Mouse (Mus musculus) thymus, postnatal 0 days (tissue): ENCODE results near the gene Gfm2. TPM values are rescaled to one million over a fixed set of nuclear protein-coding genes. Genes with fewer than 3 reads are reported as not detected.
A peak's percentile ranks its signal among the peaks of the same experiment; 100 is the strongest.

Experiments used
- DNase-seq: peaks from one replicate; pipeline ENCODE4 v3.0.0-alpha.2; 2015; ENCODE audit warnings: low spot score
- polyA plus RNA-seq: library from polyadenylated mRNA; unstranded; fragments of >200 nt; fragmentation: Nextera tagmentation; extraction: Ambion mirVana; gene quantifications from 2 replicates; pipeline ENCODE4 v1.2.1, GENCODE M21; 2015

Gene Gfm2
- polyA plus RNA-seq, 1 experiment from 2014 or later = 23.2 TPM

DNA sequence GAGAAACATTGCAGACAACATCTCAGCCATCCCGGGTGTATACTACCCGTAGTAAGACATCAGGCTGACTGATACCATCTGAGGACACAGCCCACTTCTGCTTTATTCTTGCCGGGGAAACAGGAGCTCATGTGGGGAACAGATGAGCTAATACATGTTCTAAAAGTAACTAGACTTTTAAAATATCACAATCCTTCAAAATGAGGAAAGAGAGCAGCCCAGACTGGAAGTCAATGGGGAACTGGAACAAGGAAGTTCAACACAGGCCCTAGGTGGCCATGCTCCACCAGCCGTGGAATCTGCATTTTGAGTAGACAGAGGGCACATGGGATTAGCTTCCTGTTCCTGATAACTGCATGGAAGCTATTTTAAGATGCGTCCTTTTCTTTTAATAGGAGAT is 50.0 kb downstream of the Gfm2 start:
- DNase-seq = no peak

DNA sequence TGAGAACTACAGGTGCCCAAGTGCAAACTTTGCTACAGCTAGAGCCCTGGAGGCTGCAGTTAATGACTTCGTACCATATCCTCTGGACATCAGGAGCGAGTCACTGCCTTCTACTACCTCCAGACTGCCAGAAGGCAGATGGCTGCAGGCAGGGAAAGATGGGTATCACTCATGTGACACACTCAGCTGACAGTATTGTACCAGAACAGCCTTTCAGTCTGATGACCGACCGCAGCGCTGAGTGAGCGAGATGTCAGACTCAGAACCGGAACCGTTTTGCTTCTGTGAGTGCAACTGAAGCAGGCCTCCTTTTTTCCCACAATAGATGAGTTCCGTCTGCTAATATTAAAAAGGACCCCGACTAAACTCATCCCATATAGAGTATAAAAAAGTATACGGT is 54.9 kb downstream of the Gfm2 start:
- DNase-seq = no peak

DNA sequence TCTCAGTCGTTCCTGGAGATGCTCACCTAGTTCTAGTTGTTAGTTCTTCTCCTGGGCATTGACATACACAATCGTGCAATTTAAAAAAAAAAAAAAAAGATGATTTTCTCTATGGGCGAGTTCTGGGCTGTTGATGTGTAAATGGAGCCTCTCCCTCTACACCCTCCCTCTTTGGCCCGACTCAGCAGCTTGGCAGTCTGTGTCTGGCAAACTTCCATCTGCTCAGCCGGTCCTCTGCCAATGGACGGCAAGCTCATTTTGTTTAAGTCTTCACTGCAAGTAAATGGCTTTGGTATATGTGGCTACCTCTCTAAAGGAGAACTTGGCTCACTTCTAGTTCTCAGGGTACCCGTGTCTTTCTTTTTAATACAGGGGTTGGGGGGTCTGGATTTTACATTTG is 55.7 kb downstream of the Gfm2 start:
- no peak for DNase-seq

DNA sequence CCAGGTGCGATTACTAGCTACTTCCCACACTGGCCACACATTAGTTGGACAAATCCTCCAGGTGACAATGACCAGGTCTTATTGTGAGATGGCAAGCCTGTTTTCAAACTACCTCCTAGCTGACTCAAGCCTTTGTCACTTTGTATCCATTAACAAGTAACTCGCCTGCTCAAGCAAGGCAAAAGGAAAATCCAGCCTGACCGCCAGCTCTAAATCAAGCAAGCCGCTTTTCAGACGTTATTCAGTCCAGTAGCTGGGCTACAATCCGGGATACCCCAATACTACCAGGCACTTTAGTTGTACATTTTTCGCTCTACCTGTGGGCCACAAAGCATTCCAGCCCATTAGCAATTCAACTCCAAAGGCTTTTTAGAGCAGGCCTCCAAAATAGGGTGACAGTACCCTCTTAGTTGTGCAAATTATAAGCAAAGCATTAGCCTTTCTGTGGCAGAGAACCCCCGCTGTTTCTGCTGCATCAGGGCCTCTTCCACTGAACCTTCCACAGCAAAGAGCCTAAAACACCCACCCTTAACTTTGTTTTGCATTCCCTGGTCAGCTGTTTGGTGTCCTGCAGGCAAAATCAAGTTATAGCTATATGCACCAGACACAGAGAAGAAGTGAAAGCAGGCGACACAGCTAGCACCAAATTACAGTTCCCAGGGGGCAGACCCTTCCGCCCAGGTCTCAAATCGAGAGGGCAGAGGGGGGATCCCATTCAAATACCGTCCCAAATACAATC is 58.6 kb downstream of the Gfm2 start:
- DNase-seq = no peak

DNA sequence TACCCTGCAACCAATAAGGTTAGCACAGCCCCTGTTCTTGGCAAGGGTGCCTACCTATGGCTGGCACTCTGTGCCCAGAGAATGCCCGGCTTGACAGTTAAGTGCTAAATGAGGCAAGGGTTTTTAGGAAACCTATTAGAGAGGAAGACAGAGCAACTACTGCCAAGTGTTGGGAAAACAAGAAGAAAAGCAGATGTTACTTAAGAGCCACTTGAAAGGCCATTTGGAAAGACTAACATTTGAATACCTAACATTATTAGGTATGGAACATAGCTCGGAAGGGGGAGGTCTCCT is 59.1 kb downstream of the Gfm2 start:
- no peak for DNase-seq

DNA sequence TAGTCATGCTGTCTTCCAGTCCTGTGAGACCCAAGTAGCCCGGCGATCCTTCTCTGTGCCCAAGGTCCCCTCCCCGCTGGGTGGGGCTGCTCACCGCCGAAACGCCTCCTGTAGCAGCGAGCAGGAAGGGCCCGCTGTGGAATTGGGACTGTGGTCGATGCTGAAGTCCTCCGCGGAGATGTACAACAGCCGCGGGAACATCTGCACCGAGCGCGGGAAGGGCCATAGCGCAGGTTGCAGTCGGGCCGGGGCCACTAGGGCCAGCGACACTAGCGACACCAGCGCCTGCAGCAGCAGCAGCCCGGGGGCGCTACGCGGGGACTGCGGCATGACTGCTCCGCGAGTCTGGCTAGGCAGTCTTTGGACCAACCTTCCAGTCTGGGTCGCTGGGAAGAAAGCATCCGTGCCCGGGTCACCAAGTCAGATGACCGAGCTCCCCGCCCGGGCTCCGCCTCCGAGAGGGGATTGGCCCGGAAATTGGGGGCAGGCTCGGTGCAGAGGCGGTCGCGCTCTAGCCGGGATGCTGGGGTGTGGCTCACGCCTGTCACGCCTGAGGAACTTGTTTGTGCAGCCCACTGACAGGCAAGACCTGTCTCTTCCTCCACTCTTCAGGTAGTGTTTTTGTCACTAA is 60.3 kb downstream of the Gfm2 start, which contains the start of gene Hexb:
Hexb (minus strand) TSS at position 426 of the 631 bp plus-strand sequence.
- DNase-seq = peak; percentile 88

DNA sequence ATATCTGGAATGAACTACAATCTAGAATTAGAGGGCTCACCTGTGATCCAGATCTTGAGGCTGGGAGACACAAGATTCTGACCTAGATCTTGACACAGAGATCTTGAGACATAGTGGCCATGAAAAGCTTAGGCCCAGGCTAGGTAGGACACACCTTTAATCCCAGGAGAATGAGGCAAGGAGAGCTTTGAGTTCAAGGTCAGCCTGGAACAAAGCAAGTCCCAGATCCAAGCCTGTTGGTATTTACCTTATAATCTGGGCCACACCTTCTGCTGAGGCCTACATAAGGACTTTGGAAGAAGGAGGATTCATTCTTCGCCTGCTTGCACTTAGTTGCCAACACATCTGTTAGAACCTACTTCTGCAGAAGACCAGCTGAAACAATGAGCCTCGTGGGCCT is 61.4 kb downstream of the Gfm2 start:
- no peak for DNase-seq

DNA sequence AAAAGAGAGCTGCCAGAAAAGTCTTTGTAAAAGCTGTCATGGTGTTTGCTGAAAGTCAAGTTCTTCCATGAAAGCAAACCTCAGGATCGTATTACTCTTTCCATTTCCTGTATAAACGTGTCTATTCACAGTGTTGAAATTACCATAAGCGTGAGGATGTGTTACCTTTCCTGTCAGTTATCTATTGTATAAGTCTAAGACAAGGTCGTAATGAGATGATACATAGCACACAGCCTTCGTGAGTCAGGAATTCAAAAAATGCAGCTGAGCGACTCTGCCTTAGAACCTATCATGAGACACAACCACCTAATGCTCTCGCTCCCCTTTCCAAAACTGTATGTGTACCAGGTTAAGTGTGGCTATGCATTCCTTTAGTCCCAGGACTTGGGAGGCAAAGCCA is 63.3 kb downstream of the Gfm2 start:
- DNase-seq = no peak

DNA sequence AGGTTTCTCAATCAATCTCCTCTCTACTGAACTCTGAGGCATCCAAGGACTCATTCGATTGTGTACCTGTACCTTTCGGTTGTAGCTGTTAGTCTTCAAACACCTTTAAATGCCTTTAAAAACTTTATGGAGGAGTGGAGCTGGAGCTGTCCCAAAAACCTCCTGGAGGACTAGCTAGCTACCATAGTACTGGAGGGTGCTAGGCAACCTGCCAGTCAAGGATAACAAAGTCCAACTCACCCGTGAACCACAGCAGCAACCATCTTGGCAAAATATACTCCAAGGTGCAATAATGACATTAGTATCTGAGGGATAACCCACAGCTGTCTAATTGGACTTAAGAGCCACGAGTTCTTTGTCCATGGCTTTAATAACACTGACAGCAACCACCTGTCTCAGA is 64.2 kb downstream of the Gfm2 start:
- no peak for DNase-seq

DNA sequence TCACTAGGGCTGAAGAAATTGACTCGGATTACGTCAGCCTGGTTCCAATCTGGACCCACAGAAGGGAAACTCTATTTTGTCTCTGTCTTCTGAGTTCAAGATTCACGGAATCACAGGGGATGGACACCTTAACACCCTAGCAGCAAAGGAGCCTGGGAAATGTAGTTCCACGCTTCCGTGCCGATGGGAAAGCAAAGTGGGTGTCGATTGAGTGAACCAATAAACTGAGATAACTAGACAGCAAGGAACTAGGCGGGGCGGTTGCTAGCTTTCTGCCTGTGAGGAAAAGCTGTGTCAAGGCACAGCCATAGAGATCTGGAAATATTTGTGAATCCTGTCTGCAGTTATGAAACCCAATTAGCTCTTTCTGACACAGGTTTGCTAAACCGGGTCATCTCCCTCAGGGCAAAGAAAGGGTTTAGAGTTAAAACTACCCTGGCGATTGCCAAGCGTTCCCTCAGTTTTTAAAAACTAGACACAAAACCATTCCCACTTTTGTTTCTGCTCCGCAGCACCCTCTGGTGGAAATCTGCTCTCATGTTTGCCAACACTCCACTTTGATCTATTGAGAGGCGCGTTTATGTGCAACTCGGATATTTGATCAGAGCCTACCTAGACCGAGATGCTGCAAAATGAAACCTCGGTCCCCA is 67.4 kb downstream of the Gfm2 start:
- DNase-seq = peak; percentile 83

DNA sequence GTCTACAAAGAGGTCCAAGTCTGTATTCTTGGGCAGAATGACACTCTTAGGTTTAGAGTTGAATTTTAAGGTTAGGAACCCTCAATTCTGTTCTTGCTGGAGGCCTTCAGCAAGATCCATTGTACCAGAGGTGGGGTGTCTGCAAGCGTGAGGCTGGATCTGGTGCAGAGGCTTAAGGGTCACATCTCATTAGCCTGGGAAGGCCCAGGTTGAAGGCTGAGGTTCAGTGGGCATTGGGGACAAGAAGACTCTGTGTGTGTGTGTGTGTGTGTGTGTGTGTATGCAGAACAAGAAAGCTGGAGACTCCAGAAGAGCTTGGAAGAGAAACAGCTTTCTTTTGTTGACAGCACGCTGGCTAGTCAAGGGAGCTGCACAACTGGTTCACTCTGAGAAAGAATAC is 68.3 kb downstream of the Gfm2 start:
- no peak for DNase-seq

DNA sequence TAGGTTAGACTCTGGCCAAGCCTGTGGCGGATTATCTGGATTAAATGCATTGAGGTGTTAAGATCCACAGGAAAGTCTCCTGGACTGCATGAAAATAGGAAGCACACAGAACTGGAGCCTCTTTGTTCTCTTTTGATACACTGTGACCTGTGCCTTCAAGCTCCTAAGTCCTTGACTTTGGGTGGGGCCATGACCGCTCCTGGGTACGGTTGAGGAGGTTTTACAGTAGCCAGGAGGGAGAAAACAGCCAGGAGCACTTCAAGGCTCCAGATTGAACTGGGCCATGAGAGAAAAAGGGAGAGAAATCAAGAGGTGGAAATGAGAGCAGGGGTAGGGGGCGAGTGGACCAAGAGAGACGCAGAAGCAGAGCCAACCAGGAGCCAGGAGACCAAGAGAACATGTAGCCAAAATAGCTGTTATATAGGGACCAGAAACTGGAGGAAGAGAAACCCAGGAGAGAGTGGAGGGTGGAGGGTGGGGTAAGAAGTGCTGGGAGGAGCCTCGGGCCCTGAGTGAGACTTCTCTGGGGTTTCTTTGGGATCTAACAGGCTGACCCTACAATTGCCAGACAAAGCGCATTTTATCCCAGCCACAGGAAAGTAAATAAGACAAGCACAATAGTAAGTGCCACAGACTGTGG is 69.9 kb downstream of the Gfm2 start:
- no peak for DNase-seq

DNA sequence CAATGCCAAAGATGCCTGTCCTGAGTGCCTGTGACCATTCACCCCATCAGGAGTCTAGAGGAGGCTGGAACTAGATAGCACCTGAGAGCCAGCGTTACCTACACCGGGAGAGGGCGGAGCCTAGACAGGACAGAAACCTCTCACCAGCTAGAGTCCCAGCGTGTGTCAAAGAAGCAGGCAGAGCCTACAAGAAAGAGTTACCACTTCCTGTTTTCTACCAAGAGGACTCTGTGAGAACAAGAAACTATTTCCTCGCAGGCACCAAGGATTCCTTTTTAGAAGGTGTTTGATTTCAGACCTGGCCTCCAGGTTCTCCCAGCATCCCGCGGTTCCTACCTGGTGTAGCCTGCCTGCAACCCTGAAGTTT is 70.4 kb downstream of the Gfm2 start:
- DNase-seq = peak; percentile 88

DNA sequence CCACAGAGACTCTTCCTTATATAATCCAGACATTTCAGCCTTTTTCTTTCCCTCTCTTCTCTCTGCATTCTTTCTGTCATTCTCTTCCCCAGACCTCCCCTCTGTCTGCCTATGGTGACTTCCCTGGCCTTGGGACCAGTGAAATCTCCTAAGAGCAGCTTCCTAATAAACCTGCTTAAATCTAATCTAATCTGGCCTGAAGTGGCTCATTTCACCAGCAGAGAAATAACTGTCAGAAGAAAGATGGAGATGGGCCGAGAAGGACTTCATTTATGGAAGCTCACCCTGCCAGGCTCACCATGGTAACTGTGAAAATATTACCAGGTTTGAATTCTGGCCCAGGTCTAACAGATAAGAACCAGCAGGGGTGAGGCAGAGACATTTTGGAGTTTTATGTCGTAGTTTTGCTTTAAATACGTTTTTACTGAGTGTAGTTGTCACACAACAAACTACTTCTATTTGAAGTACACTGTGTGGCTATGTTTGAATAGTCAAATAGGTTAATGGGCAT is 70.8 kb downstream of the Gfm2 start:
- peak; percentile 15 for DNase-seq

DNA sequence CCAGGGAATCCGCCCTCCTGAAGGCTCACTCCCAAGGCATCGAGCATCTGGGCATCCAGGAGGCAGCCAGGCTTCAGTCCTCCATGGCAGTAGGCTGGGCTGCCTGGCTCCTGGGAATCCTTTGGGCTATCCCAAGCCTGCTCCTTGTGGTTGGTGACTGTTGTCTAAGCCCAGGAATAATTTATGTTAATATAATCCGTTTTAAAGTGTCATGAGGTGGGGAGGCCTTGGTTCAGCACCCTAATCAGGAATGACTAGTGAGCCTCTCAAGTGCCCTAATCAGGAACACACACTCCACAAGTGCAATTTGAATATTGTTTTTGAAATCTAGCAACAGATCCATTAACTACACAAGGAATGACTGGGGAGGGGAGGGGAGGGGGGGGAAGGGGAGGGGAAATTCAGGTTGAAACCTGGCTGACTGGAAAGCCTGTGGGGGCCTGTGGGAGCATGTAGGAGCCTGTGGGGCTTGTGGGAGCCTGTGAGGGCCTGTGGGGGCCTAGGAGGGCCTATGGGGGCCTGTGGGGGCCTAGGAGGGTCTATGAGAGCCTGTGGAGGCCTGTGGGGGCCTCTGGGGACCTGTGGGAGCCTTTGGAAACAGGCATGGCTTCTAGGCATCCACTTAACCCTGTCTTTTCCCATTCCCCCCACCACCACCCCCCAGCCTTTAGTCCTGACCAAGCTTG is 77.0 kb downstream of the Gfm2 start:
- no peak for DNase-seq

DNA sequence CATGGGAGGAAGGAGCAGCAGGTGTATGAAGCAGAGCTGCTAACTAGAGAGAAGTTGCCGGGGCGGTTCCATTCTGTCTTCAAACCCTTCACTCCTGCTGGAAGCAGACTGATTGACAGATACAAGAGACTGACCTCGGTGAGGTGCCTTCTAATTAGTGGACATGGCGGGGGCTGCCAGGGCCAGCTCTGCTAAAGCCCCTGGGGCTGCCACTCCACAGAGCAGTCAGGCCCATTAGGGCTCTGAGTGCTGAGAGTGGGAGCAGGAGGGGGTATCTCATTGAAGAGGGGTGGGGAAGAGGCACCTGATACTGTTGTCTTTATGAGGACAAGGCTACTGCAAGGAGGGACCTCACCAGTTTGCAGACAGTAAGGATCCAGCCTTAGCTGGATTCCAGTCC is 77.8 kb downstream of the Gfm2 start:
- DNase-seq = no peak

DNA sequence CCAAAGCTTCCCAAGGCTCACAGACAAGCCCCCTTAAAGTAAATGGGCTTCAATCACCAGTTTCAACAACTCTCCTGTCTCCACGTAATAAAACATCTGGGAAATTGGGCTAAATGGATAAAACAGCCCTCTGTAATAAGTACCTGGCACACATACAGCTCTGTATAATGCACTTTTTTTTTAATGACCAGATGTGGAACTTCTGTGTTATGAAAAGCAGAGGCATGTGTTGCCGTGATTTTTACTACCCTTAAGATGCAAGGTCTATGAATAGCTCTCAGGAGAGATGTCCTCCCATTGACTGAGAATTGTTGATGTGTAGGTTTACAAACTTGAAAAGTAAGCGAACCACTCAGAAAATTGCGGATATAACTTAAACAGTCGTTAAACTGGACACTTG is 78.5 kb downstream of the Gfm2 start:
- DNase-seq = no peak

DNA sequence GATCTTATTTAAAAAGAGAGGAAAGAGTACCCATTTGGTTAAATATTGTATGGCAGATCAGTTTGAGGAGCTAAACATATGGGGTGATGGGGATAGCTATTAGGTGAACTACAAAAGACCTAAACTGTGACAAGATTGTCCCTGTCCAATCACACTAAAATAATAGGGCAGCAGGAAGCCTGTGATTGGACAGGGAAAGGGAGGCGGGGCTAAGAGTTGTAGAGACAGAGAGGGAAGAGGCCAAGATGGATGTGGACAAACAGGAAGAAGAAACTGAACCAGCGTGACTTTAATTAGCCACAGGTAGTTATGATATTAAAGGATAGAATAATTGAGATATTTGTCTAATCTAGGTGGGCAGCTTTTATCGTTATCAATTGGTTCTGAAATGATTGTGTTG is 82.3 kb downstream of the Gfm2 start:
- DNase-seq = no peak

DNA sequence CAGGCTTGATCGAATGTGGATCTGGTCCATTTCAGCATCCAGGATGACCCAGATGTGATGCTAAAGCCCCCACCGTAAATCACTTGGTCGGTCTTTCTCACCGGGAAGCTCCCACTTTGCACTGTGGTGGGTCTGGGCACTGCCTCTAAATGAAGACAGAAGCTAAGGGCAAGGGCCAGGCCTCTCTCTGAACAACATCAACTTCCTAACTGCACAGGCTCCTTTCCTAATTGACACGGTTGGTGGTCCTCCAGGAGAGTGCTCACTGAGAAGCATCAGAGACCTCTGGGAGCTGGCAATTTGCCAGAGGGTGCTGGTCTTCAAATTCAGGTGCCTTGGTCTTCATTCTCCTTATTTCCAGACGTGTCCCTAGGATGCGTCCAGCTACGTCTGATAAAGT is 86.1 kb downstream of the Gfm2 start:
- no peak for DNase-seq

DNA sequence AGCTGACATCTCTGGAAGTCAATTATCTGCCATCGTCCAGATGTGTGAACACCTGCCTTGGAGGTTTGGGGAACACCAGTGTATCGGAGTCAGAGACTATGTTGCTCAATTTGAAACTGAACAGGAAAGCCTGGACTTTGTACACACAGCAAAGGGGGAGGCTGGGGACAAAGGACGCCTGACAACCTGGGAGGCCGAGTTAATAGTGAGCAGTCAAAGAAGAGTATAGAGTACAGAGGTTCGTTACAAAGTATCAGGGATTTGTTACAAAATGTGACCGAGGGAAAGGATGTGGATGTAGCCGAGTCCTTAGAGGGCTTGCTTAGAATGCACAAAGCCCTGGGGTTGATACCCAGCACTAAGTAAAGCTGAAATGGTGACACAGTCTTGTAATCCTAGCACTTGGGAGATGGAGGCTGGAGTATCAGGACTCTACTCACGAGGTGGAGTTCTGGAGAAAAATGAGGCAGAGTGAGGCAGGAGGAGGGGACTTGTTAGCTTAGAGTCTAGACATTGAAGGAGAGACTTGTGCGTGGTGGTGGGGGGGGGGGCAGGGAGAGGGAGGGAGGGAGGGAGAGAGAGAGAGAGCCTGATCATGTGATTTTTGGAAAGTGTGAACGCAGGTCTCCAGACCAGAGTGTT is 86.7 kb downstream of the Gfm2 start:
- no peak for DNase-seq

DNA sequence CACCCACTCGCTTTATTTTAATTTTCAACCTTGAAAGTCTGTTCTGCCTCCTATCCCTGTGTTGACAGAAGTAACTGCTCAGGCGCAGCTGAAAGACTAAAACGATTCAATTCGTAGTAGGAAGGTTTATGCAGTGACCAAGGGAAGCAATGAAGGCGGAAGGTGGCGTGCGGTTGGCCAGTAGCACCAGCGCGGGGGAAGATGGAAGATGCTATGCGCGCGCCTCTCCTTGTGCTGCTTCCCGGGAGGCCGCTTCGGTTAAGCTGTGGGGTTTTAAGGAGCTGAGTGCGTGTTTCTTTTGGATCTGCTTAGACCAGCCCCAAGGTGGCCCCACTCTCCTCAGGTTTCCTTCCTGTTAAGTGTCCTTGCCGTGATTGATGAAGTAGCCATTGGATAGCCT is 87.4 kb downstream of the Gfm2 start:
- DNase-seq = no peak
